Mouse (Mus musculus): ENCODE measurements around the gene Asb14.
"Not testable (repeated sequence)": the region's sequence is repeated elsewhere in the genome, so short reads cannot be mapped to it uniquely, and the experiment has no call there.

The Asb14 gene

GRCm38 (mm10) chr14:26894392-26894791 is at the start of gene Asb14:
Gene Asb14 (plus strand): TSS chr14:26894557.
- no peak for DNase-seq (ENCODE audit: low spot score in 2 of 2)

GRCm38 (mm10) chr14:26853053-26853452 is 41.3 kb upstream of the Asb14 start:
- no peak for DNase-seq (ENCODE audit: low spot score in 2 of 2)

- no peak for DNase-seq (ENCODE audit: low spot score in 2 of 2)
Measured at GRCm38 (mm10) chr14:26854066-26854465, 40.3 kb upstream of the Asb14 start.

GRCm38 (mm10) chr14:26858364-26858763 is 36.0 kb upstream of the Asb14 start:
- no peak for DNase-seq (ENCODE audit: low spot score in 2 of 2)

DNA sequence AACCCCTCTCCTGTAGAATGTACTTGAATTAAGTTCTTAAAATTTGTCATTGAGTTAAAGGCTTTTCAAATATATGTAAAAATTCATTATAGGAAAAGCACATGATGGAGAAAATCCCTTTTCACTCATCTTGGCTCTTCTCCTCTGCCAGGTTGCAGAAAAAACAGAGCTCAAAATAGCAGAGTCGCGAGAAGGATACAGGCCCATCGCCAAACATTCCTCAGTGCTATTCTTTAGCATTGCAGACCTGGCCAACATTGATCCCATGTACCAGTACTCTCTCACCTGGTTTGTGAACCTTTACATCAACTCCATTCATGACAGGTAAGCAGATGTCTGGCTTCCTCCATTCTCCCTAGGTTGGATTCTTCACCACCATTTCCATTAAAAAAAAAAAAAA is 35.3 kb upstream of the Asb14 start:
- peak in 1 of 2 experiments; percentile 6 for DNase-seq (ENCODE audit: low spot score in 2 of 2)

- DNase-seq (ENCODE audit: low spot score in 2 of 2): no peak
Measured at GRCm38 (mm10) chr14:26867356-26867755, 27.0 kb upstream of the Asb14 start.

- no peak for DNase-seq (ENCODE audit: low spot score in 2 of 2)
Measured at GRCm38 (mm10) chr14:26868299-26868698, 26.1 kb upstream of the Asb14 start.

- no peak for DNase-seq (ENCODE audit: low spot score in 2 of 2)
Measured at GRCm38 (mm10) chr14:26878756-26879155, 15.6 kb upstream of the Asb14 start.

DNA sequence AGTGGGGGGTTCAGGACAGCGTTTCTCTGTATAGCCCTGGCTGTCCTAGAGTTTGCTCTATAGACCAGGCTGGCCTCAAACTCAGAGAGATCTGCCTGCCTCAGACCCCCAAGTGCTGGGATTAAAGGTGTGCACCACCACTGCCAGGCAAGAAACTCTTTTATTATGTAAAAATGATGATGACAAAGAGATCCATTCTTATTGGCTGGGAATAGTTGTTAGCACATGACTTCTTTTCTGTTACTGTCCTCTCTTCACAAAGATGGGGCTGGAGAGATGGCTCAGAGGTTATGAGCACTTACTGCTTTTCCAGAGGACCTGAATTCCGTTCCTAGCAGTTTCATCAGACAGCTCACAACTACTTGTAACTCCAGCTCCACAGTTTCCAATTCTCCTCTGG is 14.4 kb upstream of the Asb14 start:
- DNase-seq (ENCODE audit: low spot score in 2 of 2): no peak

DNA sequence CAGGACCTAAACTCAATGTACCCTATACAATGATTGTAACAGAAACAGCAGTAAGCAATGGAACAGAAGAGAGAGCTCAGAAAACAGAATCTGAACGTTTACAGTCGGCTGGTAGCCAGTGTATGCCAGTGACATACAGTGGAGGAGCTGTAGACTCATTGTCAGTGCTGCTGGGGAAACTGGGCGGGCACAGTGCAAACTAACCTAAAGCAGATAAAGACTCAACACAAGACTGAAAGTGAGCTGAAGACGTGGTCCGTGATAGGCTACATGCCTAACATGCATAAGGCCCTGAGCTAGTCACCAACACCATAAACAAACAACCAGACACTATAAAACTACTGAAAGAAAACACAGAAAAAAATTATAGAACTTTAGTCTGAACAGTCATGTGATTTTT is 12.7 kb upstream of the Asb14 start:
- DNase-seq (ENCODE audit: low spot score in 2 of 2): no peak

- DNase-seq (ENCODE audit: low spot score in 2 of 2): no peak
Measured at GRCm38 (mm10) chr14:26887244-26887643, 7.1 kb upstream of the Asb14 start.

DNA sequence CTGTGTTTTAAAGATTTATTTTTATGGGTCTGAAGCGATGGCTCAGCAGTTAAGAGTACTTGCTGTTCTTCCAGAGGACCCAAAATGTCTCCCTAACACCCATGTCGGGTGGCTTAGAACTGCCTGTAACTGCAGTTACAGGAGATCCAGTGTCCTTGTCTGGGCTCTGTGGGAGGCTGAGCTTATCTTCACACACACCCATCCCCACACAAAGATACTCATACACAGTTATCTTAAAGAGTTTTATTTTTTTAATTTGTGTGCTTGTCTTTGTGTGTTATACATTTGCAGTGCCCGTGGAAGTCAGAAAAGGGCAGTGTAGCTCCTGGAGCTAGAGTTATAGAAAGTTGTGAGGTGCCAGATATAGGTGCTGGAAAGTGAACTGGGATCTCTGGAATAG is 3.6 kb upstream of the Asb14 start:
- no peak for DNase-seq (ENCODE audit: low spot score in 2 of 2)

- DNase-seq (ENCODE audit: low spot score in 2 of 2): no peak
Measured at GRCm38 (mm10) chr14:26899490-26899889, 5.1 kb downstream of the Asb14 start.

DNA sequence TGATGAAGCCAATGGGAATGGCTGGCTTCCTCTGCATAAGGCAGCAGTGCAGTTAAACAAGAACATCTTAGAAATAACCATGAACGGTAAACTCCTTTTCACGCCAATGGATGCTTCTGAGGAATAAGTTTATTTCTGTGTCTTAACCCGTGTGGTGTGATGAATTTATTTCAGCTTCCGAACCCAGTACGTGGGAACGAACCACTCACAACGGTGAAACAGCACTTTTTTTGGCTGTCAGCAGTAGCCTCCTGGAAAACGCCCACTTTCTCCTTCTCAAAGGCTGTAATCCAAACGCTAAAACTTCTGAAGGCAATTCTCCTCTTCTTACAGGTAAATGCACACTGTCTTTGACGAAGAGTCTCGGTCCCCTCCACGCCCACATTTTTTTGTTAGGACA is 6.5 kb downstream of the Asb14 start:
- DNase-seq (ENCODE audit: low spot score in 2 of 2): peak; percentile 44 to 54

DNA sequence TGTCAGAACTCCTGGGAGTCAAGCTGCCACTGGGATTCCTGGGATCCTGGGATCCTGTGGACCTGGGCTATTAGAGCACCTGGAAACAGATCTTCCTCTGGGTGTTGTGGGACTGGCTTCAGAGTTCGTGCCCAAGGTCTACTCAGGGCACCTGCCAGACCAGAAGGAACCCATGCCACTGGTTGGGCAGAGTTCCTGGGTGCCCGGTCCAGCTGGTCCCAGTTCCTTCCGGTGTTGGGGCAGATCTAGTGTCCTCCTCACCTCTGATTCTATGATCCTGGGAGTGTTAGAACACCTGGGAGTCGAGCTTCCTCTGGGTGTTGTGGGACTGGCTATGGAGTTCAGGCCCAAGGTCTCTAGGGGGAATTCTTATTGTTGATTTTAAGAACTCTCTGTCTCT is 13.0 kb downstream of the Asb14 start:
- no peak for DNase-seq (ENCODE audit: low spot score in 2 of 2)

DNA sequence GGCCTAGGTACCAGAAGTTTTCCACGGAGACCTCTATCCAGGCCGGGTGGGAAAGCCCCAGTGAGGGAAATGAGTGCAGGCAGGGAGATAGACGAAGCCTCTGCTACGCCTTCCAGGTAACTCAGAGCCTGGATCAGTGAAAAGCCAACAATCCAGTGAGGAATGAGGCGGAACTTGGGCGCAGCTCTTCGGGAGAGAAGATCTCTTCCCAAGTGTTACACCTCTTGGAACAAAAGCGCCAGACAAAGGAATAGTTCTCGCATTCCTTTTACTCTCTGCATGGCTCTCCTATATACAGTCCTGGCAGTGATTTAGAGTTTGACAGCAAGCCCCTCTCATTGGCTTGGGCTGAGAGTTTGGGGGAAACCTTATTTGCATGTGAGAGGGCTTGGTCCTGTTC is 16.1 kb downstream of the Asb14 start:
- DNase-seq (ENCODE audit: low spot score in 2 of 2): not testable (repeated sequence)

DNA sequence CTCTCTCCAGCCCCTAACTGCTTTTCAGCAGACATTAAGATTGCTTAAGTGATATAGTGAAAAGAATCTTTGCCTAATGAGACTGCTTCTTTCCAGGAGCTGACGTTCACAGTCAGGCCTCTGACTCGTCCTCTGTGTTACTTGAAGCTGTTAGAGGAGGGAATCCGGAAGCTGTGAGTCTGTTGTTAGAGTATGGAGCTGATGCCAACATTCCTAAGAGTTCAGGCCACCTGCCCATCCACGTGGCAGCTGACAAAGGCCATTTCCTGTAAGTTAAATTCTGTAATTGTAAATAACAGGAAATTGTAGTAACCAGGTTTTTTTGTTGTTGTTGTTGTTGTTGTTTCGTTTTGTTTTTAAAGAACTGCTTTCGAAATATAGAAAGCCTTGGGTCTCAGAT is 16.8 kb downstream of the Asb14 start:
- DNase-seq (ENCODE audit: low spot score in 2 of 2): no peak

DNA sequence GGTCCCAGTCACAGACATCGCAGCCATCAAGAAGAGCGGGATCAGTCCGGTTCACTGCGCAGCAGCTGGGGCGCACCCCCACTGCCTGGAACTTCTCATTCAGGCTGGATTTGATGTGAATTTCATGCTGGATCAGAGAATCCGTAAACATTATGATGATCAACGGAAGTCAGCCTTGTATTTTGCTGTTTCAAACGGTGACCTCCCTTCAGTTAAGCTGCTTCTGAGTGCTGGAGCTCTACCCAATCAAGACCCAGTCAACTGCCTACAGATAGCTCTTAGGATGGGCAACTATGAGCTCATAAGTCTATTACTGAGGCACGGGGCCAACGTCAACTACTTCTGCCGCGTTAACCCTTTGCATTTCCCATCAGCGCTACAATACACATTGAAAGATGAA is 17.5 kb downstream of the Asb14 start:
- DNase-seq (ENCODE audit: low spot score in 2 of 2): no peak

GRCm38 (mm10) chr14:26913681-26914268 is 19.4 kb downstream of the Asb14 start:
- peak; percentile 22 to 51 for DNase-seq (ENCODE audit: low spot score in 2 of 2)

GRCm38 (mm10) chr14:26919310-26919709 is 25.0 kb downstream of the Asb14 start:
- no peak for DNase-seq (ENCODE audit: low spot score in 2 of 2)

- no peak for DNase-seq (ENCODE audit: low spot score in 2 of 2)
Measured at GRCm38 (mm10) chr14:26923702-26924421, 29.5 kb downstream of the Asb14 start.

GRCm38 (mm10) chr14:26934891-26935290 is 40.5 kb downstream of the Asb14 start:
- no peak for DNase-seq (ENCODE audit: low spot score in 2 of 2)

GRCm38 (mm10) chr14:26935558-26935957 is 41.2 kb downstream of the Asb14 start:
- DNase-seq (ENCODE audit: low spot score in 2 of 2): no peak

- DNase-seq (ENCODE audit: low spot score in 2 of 2): not testable (repeated sequence)
Measured at GRCm38 (mm10) chr14:26956139-26956538, 61.8 kb downstream of the Asb14 start.
